Mouse (Mus musculus) hindbrain, postnatal 0 days (tissue): ENCODE data around the gene Denr. TPM values are rescaled to one million over a fixed set of nuclear protein-coding genes. Genes with fewer than 3 reads are reported as not detected.

Experiments used
- ATAC-seq: fragments of 200-750 bp; cut with Nextera tagmentation; 2 replicates; pipeline ENCODE4 v1.8.0; 2017; ENCODE audit warnings: mild to moderate bottlenecking, moderate TSS enrichment, moderate library complexity
- DNase-seq: peaks from one replicate; pipeline ENCODE4 v3.0.0-alpha.2; 2015; ENCODE audit warnings: low spot score
- H3K27ac ChIP-seq: fragments of 300-500 bp; sonication (generic); 2 replicates; pipeline ENCODE4 v1.5.1; 2014; ENCODE audit warnings: mild to moderate bottlenecking
- H3K27me3 ChIP-seq: fragments of 300-500 bp; sonication (generic); 2 replicates; pipeline ENCODE4 v1.6.1; 2014; ENCODE audit warnings: low read length, mixed read lengths; ENCODE audit not compliant: insufficient read depth
- H3K36me3 ChIP-seq: fragments of 300-500 bp; sonication (generic); 2 replicates; pipeline ENCODE4 v1.6.1; 2014; ENCODE audit warnings: low read length, mixed read lengths; ENCODE audit not compliant: insufficient read depth
- H3K4me1 ChIP-seq: fragments of 300-500 bp; sonication (generic); 2 replicates; pipeline ENCODE4 v1.6.1; 2014; ENCODE audit warnings: antibody characterized with exemption, low read length, mixed read lengths; ENCODE audit not compliant: insufficient read depth
- H3K4me2 ChIP-seq: fragments of 300-500 bp; sonication (generic); 2 replicates; pipeline ENCODE4 v1.6.1; 2014; ENCODE audit warnings: low read depth, mild to moderate bottlenecking, low read length, moderate library complexity, mixed read lengths
- H3K4me3 ChIP-seq: fragments of 300-500 bp; sonication (generic); 2 replicates; pipeline ENCODE4 v1.5.1; 2014; ENCODE audit warnings: low read length
- H3K9ac ChIP-seq: fragments of 300-500 bp; sonication (generic); replicated peaks from 2 replicates; pipeline ENCODE4 v1.6.1; 2014; ENCODE audit warnings: mild to moderate bottlenecking, low read length, moderate library complexity, mixed read lengths
- H3K9me3 ChIP-seq: fragments of 300-500 bp; sonication (generic); 2 replicates; pipeline ENCODE4 v1.6.1; 2016; ENCODE audit warnings: low read length, mixed read lengths
- CTCF ChIP-seq: IDR thresholded peaks from 2 replicates; pipeline ENCODE4 v1.5.1; 2016; ENCODE audit warnings: antibody characterized with exemption, control low read depth, low read depth
- whole genome bisulfite sequencing: fragments of 180-500 bp; shearing (Covaris S2); extraction: QIAGEN DNeasy Blood & Tissue Kit; methylation state at CpG from one replicate; pipeline ENCODE4 v1.1.7; 2014; 5-methylcytosine and 5-hydroxymethylcytosine counted together
- polyA plus RNA-seq: library from polyadenylated mRNA; unstranded; fragments of >200 nt; fragmentation: Nextera tagmentation; extraction: Ambion mirVana; gene quantifications from 2 replicates; pipeline ENCODE4 v1.2.1, GENCODE M21; 2015
- total RNA-seq: library from RNA; depleted of rRNA; stranded (reverse); fragments of >200 nt; gene quantifications from 2 replicates; pipeline ENCODE4 v1.2.3, GENCODE M21; 2014

The Denr gene
- total and polyA plus RNA-seq, 2 experiments from 2014 or later: 12.7 to 123 TPM

DNA sequence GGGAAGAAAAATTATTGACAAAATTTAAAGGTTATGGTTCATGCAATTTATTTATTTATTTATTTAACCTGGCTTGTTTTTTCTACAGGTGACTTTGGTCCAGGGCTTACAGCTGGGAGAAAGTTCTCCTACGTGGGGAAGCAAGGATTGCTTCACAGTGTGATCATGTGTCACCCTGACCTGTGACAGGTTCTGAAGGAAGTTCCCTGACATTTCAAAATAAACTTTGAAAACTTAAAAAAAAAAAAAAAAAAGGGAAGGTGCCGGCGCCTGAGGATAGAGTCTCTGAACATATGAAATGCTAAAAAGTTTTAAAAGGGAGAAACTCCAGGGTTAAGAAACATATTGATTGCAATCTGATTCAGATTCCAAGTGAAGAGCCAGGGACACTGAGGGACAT is 20.6 kb upstream of the Denr start:
- DNase-seq: no peak
- Histone ChIP-seq H3K9me3 (no peaks in the 10 kb centered on the region), H3K4me2 (no peak overlapping the region), H3K36me3 (no peaks in the 10 kb centered on the region), H3K27ac (no peak overlapping the region), H3K9ac (no peak overlapping the region), H3K4me1 (no peaks in the 10 kb centered on the region), H3K27me3 (no peaks in the 10 kb centered on the region), H3K4me3 (no peak overlapping the region)
- no peak for ATAC-seq
- TF ChIP-seq CTCF: no peak
- 80% methylated on average over 3 of the region's 3 CpGs for WGBS

DNA sequence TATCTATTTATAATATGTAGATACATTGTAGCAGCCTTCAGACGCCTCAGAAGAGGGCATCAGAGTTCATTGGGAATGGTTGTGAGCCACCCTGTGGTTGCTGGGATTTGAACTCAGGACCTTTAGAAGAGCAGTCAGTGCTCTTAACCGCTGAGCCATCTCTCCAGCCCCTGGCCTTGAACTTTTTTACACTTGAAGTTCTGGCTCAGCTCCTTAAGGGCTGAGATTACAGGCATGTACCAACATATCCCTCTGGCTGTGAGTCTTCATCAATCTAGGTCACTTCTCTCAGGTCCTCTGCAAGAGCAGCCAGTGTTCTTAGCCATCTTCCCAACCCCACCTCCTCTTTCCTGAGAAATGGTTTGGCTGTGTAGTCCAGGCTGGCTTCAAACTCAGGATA is 16.7 kb upstream of the Denr start:
- WGBS: 75% methylated on average over 2 of the region's 2 CpGs
- no peak for TF ChIP-seq CTCF
- no peak overlapping the region for H3K27ac ChIP-seq
- no peak overlapping the region for H3K9ac ChIP-seq
- no peak for ATAC-seq
- no peaks in the 10 kb centered on the region for H3K4me1 ChIP-seq
- no peaks in the 10 kb centered on the region for H3K9me3 ChIP-seq
- no peaks in the 10 kb centered on the region for H3K27me3 ChIP-seq
- no peak overlapping the region for H3K4me3 ChIP-seq
- no peak overlapping the region for H3K4me2 ChIP-seq
- DNase-seq: no peak
- H3K36me3 ChIP-seq: no peaks in the 10 kb centered on the region

DNA sequence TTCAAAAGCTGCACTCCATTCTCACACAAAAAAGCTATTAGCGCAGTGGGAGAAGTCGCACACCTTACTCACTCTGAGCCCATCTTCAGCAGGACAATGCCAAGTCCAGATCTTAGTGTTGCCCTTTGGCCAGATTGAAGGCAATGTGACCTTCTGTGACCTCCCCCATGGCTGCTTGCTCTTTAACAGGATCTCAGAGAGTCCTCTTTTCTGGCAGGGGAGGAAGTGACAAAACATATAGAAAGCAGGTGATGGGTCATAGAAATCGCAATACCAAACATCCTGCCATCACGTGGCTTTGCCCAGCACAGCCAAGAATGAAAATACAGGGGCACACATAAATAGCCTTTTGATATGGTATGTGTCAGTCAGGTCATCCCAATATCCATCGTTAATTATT is 16.0 kb upstream of the Denr start:
- DNase-seq: no peak
- H3K27me3 ChIP-seq: no peaks in the 10 kb centered on the region
- H3K36me3 ChIP-seq: no peaks in the 10 kb centered on the region
- H3K4me1 ChIP-seq: no peaks in the 10 kb centered on the region
- no peak overlapping the region for H3K27ac ChIP-seq
- WGBS: 82% methylated on average over 5 of the region's 5 CpGs
- no peak overlapping the region for H3K4me2 ChIP-seq
- H3K4me3 ChIP-seq: no peak overlapping the region
- TF ChIP-seq CTCF: no peak
- no peak overlapping the region for H3K9ac ChIP-seq
- no peak for ATAC-seq
- H3K9me3 ChIP-seq: no peaks in the 10 kb centered on the region

DNA sequence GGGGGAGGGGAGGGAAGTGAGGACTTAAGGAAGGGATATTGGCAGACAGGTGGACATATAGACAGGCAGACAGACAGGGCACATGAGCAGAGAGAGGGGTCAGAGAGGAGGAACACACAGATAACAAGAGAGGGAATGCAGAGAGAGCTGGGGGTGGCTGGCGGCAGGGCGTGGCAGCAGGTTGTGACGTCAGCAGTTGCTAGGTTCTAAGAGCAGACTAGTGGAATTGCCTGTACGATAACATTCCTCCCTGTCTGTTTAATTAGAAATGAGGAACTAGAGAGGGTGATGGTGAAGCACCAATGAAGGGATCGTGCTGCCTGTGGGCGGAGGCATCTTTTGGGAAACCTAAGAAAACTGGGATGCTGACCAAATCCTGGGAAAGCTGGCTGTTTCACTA is 15.3 kb upstream of the Denr start:
- Histone ChIP-seq H3K36me3 (no peaks in the 10 kb centered on the region), H3K4me2 (no peak overlapping the region), H3K27me3 (no peaks in the 10 kb centered on the region), H3K4me3 (no peak overlapping the region), H3K4me1 (no peaks in the 10 kb centered on the region), H3K9me3 (no peaks in the 10 kb centered on the region), H3K27ac (no peak overlapping the region), H3K9ac (no peak overlapping the region)
- DNase-seq (peak; percentile 35), ATAC-seq (no peak)
- TF ChIP-seq CTCF: no peak
- 40% methylated on average over 6 of the region's 6 CpGs for WGBS

DNA sequence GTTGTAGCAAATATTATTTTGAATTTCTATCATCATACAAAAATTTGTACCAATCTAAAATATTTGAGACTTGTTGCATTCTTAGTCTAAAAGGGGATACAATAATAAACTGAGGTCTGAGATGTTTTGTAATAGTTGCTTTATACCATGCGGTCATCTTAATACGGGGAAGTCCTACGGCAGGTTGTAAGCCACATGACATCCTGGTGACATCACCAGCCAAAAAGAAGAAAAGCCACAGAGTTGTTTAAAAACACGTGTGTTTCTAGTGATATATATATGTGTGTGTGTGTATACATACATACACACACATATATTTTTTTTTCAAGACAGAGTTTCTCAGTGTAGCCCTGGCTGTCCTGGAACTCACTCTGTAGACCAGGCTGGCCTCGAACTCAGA is 13.5 kb upstream of the Denr start:
- WGBS: 90% methylated on average over 5 of the region's 5 CpGs
- no peak for DNase-seq

DNA sequence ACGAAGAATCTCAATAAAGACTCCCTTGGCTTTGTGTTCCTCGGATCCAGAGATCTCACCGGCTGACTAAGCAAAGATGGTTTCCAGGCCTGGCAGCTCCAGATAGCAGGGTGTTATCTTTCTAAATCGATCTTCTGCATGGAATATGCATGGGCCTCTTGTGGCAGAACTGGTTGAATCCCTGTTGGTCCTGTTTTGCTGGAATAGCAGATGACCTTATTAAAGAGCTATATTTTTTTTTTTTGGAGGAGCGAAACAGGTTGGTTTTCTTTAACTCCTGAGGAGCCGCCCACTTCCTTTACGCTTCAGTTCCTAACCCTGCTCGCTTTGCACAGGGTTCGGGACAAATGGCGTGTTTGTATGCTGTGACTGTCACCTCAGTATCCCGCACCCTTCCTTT is 10.6 kb upstream of the Denr start:
- no peak for ATAC-seq
- WGBS: 88% methylated on average over 11 of the region's 11 CpGs
- Histone ChIP-seq H3K4me2 (no peak overlapping the region), H3K27ac (no peak overlapping the region), H3K9me3 (no peaks in the 10 kb centered on the region), H3K27me3 (no peaks in the 10 kb centered on the region), H3K36me3 (no peaks in the 10 kb centered on the region), H3K4me3 (no peak overlapping the region), H3K9ac (no peak overlapping the region), H3K4me1 (no peaks in the 10 kb centered on the region)
- TF ChIP-seq CTCF: no peak
- no peak for DNase-seq

More for the DNA sequence above, 13.5 kb upstream of the Denr start:
- no peak overlapping the region for H3K9ac ChIP-seq
- no peaks in the 10 kb centered on the region for H3K36me3 ChIP-seq
- no peaks in the 10 kb centered on the region for H3K4me1 ChIP-seq
- no peak for TF ChIP-seq CTCF
- ATAC-seq: no peak
- H3K4me2 ChIP-seq: no peak overlapping the region
- H3K9me3 ChIP-seq: no peaks in the 10 kb centered on the region
- H3K27me3 ChIP-seq: no peaks in the 10 kb centered on the region
- H3K4me3 ChIP-seq: no peak overlapping the region
- H3K27ac ChIP-seq: no peak overlapping the region

DNA sequence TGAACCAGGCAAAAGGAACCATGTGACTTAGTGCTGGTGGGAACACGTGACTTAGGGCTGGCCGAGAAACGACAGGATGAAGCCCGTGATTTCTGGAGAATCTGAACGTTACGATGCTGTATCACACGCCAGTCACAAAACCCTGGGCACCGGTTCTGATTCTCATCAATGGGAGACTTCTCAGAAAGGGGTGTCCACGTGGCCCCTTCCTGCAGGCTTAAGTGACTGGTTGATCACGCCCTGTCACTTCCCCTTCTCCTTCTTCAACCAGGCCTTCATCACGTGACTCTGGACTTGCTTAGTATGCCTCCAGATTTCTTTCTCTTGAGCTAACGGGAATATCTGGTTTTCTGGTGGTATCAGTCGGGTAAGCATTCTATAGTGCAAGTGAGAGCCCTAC is 9.6 kb upstream of the Denr start:
- H3K4me2 ChIP-seq: no peak overlapping the region
- no peaks in the 10 kb centered on the region for H3K9me3 ChIP-seq
- no peak overlapping the region for H3K4me3 ChIP-seq
- H3K9ac ChIP-seq: no peak overlapping the region
- TF ChIP-seq CTCF: no peak
- no peaks in the 10 kb centered on the region for H3K36me3 ChIP-seq
- WGBS: 86% methylated on average over 13 of the region's 13 CpGs
- DNase-seq: no peak
- H3K27ac ChIP-seq: no peak overlapping the region
- ATAC-seq: no peak
- H3K4me1 ChIP-seq: no peaks in the 10 kb centered on the region
- H3K27me3 ChIP-seq: no peaks in the 10 kb centered on the region
